Mouse (Mus musculus): ENCODE results near the gene Gpbp1. TPM values are rescaled to one million over a fixed set of nuclear protein-coding genes. Genes with fewer than 3 reads are reported as not detected.

The Gpbp1 gene
- total RNA-seq, 4 experiments from 2014 or later, result 82.3 to 102 (median 90.8) TPM

Other genes with a start within 250 kb of the Gpbp1 start
- gene Actbl2, start 235.1 kb downstream of the Gpbp1 start, total RNA-seq (2022), result under 1 TPM in 1 of 4 experiments, not detected in 3; 0.13 TPM
- not detected for gene Gm49496, start 59.8 kb upstream of the Gpbp1 start, total RNA-seq (2022)
- not detected for gene Gm10198, start 102.7 kb upstream of the Gpbp1 start, total RNA-seq (2022)
- 10 to 100 TPM; 27.9 to 32.1 (median 30.4) TPM for gene Mier3, start 190.9 kb upstream of the Gpbp1 start, total RNA-seq (2022)

All from left cerebral cortex, adult 8-10 months (tissue).